Mouse (Mus musculus) heart, postnatal 25 days (tissue): ENCODE results near the gene Tmpo. TPM values are rescaled to one million over a fixed set of nuclear protein-coding genes. Genes with fewer than 3 reads are reported as not detected.

Source experiments
- DNase-seq: peaks from one replicate; pipeline ENCODE4 v3.0.0; 2022; ENCODE audit warnings: low spot score
- intact Hi-C: fragments of 180-260 bp; cut with DNase I; formaldehyde crosslinking; loops from one replicate; pipeline ENCODE4 v1.15.1; 2025
- total RNA-seq, 2 experiments: library from RNA; stranded (reverse); gene quantifications; 2 replicates each; pipeline ENCODE4 v1.2.3; 2021

The Tmpo gene
- total RNA-seq, 2 experiments from 2014 or later: 40.1 to 45.7 TPM

DNA sequence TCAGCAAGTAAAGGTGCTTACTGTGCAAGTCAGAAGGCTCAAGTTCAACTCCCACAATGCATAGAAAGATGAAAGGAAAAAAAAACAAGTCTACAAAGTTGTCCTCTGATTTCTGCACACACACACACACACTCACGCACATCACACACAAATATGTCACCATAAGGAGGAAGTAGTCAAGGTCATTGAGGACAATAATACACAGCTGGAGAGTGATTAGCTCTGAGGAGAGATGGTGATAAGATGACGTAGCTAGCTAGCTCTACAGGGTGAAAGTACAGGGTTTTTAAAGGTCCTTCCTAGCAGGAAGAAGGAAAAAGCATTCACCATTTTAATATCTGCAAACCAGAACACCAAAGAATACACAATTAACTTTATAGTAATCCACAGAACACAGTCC lies 53.7 kb downstream of the Tmpo start:
- no peak for DNase-seq
- intact Hi-C loops: no loop called here

DNA sequence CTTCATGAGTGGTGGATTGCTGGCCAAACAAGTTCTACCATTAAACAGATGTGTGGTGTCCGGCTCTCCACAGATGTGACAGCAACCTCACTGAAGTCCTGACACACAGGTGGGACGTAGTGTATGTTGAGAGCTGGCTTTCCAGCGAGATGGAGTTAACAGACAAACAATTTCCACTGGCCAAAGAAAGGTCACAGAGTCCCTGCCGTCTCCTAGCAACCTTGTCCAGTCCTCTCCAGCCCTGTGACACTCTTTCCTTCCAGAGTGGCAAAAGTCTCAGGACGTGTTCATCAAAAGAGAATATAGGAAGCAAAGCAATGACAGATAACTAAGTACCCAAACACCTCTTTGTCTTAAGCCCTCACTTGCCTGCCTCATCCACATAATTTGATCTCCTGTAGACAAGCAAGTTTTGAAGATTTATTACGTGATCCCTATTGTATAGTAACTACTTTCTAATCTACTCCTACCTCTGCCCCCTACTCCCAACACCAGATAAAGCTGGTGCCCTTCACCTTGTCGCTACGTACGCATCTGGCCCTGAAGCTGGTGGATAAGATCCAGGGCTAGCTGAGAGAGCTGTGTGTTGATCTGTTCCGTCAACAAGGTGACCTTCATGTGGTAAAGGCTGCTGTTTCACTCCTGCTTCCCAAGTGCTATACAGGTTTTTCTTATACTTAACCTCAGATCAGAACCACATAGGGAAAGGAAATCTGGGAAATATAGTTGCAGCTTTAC lies 54.3 kb downstream of the Tmpo start:
- no peak for DNase-seq
- intact Hi-C loops: no loop called here

DNA sequence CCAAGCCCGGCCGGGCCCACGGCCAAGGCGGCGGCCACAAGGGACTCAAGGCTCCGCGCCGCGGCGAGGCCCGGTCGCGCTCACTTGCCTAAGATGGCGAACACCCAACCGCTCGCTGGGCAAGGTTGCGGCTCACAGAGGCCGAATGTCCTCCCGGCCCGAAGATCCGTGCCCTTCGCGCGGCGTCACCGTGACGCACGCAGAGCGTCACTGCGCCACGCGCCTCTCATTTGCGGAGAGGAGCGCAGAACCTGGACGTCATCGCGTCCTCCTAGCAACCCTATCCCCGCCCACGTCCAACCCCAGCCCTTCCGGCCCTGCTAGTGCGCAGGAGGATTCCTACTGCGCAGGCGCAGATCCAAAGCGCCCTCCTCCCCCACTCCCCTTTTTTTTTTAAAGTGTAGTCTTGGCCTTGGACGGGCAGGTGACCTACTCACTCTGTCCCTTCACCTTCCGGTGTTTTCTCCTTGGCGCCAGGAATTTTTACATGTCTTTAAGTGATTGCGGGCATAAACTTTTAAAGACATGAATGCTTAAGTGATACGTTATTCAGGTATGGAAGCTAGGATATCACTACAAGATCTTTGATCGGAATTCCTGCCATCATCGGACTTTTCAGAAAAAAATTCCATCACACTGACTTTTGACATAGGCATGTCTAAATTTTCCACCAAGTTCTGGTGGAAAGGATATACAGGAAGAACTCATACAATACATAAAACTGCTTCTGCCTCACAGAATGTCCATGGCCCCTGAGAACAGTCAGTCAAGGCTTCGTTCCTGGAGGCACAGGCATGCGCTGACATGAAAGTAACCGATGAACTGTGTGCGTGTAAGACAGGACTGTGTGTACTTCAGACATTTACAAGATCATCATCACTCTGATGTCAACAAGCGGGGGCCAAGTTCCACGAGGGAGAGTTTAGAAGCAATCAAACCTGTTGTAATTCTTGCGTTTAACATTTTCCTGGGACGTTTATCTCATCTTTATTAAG lies 57.0 kb downstream of the Tmpo start, which contains the start of gene Slc25a3:
Gene Slc25a3, minus strand, starts transcription at position 232 of the 995 bp plus-strand sequence.
- intact Hi-C loops: loop anchor here (2.0 kb wide), 1 partner anchor 17 kb away; no protein-coding TSS in a partner anchor
- peak; percentile 97 for DNase-seq

DNA sequence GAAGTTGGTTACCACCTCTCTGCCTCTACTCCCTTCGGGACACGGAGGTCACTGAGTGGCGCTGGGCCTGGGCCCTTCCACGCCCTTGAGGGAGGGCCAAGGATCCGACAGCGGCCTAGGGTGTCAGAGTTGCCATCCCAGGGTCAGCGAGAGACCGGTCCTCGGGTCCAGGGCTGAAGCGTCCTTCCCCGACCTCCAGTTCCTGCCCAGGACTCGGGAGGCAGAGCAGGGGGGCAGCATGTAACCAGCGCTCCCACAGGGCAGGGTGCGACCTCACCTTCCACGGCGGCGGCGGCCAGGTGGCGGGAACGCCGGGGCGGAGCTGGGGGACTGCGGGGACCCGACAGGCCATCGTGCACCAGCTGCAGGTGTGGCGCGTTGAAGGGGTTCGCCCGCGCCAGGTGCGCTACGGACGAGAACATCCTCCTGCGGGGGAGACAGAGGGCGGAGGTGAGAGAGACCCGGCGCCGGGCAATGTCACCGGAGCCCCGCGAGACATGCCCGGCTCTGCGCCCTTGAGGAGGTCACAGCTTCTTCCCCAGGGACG lies 57.8 kb downstream of the Tmpo start:
- intact Hi-C loops: loop anchor here (2.0 kb wide), 1 partner anchor 17 kb away; no protein-coding TSS in a partner anchor
- peak; percentile 33 for DNase-seq

DNA sequence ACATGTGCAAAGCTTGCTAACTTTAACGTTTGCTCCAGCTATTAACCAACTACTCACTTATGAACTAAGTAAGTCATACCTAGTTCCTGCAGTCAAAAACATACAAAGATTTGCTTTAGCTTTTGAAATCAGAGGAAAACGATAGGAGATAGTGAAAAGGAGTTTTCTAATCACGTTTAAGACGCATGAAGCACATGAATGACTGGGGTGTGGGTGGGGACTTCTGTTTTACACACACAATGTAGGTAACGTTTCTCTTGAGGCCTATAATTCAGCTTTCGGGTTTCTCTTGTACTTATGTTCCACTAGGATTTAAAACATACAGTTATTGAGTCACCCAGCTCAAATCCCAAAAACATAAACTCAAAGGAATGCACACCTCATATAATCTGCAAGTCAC lies 58.5 kb downstream of the Tmpo start:
- intact Hi-C loops: loop anchor here (2.0 kb wide), 1 partner anchor 18 kb away; no protein-coding TSS in a partner anchor

DNA sequence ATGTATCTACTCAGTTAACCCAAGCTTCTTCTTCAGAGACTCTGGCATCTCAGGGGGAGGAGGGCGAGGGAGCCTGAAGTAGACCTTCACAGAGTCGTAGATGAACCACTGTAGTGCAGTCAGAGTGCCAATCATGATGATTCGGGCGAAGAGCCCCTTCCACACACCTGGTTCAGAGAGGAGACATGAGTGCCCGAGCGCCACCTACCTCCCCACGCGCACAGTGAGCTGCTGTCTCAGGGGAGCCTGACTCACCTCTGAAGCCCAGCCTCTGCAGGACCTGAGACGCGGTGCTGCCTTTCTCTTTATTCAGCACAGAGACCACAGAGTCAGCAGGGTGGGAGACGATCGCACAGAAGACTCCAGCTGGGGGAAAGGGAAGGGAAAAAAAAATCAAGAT lies 64.2 kb downstream of the Tmpo start:
- DNase-seq: no peak
- intact Hi-C loops: no loop called here

More for the DNA sequence above, 58.5 kb downstream of the Tmpo start:
- no peak for DNase-seq

DNA sequence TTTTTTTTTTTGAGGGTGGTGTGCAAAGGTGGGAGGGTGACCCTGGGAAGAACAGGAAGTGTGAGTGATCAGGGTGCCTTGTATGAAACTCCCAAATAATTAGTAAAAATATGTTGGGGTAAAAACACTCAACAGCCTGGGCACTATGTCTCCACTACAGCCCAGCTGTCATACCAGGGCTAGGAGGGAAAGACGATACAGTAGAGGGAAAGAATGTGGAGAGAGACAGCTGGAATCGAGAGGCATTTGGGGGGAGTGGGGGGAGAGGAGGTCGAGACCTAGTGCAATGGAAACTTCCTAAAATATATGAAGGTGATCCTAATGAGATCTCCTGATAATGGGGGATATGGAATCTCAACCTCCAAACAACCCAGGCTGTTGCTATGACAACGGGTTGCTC lies 71.3 kb downstream of the Tmpo start:
- no peak for DNase-seq
- intact Hi-C loops: no loop called here

DNA sequence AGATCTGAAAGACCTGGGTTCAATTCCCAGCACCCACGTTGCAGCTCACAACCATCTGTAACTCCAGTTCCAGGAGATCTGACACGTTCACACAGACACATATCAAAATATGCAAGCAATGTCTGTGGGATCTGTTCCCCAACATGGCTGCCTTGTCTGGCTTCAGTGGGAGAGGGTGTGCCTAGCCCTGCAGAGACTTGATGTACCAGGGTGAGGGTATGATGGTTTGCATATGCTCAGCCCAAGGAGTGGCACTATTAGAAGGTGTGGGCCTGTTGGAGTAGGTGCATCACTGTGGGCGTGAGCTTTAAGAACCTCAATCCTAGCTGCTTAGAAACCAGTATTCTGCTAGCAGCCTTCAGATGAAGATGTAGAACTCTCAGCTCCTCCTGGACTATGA lies 75.1 kb downstream of the Tmpo start:
- intact Hi-C loops: no loop called here
- DNase-seq: no peak

DNA sequence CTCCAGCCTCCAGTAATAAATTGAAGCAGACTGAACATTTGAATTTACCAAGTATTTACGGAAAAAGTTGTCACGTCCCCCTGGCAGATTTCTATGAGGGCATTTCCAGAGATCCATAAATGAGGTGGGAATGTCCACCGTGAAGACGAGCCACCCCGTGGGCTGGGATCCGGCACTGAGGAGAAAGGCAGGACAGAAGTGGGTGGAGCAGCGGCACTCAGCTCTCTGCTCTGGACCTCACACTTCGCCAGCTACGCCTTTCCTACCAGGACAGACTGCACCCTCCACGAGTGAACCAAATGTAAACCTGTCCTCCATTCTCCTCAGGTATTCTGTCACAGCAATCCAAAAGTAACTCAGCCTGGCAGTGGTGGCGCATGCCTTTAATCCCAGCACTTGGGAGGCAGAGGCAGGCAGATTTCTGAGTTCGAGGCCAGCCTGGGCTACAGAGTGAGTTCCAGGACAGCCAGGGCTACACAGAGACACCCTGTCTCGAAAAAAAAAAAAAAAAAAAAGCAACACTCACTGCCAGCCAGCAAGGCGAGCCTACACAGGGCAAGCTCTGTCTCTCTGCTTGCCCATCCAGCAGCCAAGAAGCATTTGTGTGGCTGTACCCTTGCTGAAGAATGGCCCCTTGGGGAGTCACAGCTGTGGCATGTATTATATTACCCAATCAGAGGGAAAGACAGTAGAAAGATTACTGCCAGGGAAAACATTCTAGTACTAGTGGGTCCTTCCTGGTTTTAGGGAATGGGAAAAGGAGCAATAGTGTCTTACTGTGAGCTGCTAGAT lies 78.1 kb downstream of the Tmpo start:
- DNase-seq: no peak
- intact Hi-C loops: no loop called here

DNA sequence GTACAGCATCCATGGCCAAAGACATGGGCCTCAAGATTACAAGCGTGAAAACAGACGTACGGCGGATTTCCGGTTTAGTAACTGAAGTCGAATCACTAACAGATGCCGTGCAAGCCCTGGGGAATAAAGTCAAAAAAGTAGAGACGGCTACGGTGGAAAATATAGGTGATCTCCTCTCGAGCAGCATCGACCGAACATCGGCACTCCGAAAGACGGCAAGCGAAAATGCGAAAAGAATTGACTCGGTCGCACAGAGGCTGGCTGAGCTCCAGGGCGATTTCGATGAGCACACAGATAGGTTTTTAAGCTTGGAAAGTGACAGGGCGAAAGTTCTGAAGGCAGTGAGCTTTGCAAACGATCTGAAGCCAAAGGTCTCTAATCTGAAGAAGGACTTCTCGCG lies 79.2 kb downstream of the Tmpo start:
- DNase-seq: no peak
- intact Hi-C loops: no loop called here

DNA sequence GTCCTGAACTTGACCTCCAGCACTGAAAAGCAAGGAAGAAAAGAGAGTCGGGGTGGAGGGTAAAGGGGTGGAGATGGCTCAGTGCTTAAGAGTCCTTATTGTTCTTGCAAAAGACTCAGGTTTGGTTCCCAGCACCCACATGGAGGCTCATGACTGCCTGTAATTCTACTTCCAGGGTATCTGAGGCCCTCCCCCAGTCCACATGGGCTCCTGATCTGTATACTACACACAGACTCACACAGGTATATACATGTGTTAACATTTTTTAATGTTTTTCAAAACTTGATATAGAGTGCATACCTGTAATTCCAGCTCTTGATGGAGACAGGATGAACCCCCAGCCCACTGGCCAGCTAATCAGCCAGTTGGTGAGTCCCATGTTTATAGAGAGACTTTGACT lies 81.0 kb downstream of the Tmpo start:
- intact Hi-C loops: no loop called here
- DNase-seq: no peak

DNA sequence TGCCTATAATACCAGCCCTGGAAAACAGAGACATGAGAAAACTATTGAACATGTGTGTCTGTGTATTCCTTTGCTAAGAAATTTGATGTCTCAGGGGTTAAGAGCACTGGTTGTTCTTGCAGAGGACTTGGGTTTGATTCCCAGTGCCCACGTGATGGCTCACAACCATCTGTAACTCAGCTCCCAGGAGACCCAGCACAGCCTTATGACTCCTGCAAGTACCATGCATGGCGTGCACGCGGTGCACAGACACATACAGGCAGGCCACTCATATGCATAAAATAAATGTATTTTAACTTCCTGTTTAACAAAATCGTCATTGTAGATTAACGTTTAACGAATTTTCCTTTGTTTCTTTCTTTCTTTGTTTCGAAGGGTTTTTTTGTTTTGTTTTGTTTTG lies 83.1 kb downstream of the Tmpo start:
- DNase-seq: no peak
- intact Hi-C loops: no loop called here

Other genes with a start within 250 kb of the Tmpo start
- 1 to 10 TPM; 8.0 to 8.2 TPM for gene Apaf1, start 98.5 kb downstream of the Tmpo start, total RNA-seq
- 10 to 100 TPM; 17.4 to 18.6 TPM for gene Ikbip, start 98.4 kb downstream of the Tmpo start, total RNA-seq
- 1,000 to 10,000 TPM; 2,502 to 2,645 TPM for gene Slc25a3, start 57.3 kb downstream of the Tmpo start, total RNA-seq